Mouse (Mus musculus) splenic B cell, adult 2 months (primary cell): ENCODE measurements around the gene Apobec3.
A peak's percentile ranks its signal among the peaks of the same experiment; 100 is the strongest.
"Not testable (repeated sequence)": the region's sequence is repeated elsewhere in the genome, so short reads cannot be mapped to it uniquely, and the experiment has no call there.

Source experiments
- DNase-seq: peaks from one replicate; pipeline ENCODE4 v3.0.0-alpha.2; 2011; ENCODE audit warnings: low read depth, low spot score
- H3K27me3 ChIP-seq: 2 replicates; pipeline ENCODE4 v1.6.1; 2012; ENCODE audit warnings: mild to moderate bottlenecking, low read length, moderate library complexity, mixed read lengths; ENCODE audit not compliant: control insufficient read depth, poor library complexity, insufficient read depth, severe bottlenecking
- H3K36me3 ChIP-seq: 2 replicates; pipeline ENCODE4 v1.6.1; 2012; ENCODE audit warnings: mild to moderate bottlenecking, low read length, moderate library complexity, mixed read lengths; ENCODE audit not compliant: control insufficient read depth, poor library complexity, insufficient read depth, severe bottlenecking

Gene Apobec3

DNA sequence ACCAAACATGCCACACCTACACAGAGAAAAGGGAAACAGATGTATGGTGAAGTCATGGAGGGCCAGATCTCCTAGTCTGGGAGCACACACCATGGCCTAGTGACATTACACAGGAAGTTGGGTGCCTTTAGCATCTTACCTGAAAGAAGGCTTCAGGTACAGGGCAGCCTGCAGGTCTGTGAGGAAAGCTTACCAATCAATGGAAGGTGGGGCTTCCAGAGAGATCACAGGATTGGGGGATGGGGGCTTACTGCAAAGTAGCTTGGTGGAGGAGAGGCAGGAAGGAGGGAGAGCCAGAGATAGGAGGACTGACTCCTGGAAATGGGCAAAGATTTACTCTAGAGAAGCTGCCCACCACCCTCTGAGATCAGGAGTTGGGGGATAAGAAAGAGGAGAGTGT, 12.5 kb downstream of the Apobec3 start:
- no peak for DNase-seq
- H3K36me3 ChIP-seq = peaks cover 51% of the 10 kb centered on the region
- H3K27me3 ChIP-seq = no peaks in the 10 kb centered on the region

DNA sequence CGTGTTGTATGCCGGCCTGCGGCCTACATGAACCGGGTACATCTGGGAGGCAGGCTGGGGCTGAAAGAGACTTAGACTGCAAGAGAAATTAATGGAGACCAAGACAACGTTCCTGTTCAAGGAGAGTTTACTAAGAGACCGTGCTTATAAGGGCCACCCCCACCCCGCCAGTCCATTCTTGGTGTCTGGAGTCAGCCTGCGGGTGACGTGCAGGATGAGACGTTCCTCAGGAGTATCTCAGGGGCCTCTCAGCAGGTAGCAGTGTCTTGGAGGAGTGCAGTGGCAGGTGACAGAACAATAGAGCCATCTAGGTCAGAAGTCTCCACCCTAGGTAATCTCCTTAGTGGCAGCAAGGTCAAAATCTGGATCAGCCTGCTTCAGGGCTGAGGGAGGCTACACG, 13.2 kb downstream of the Apobec3 start:
- peaks cover 45% of the 10 kb centered on the region for H3K36me3 ChIP-seq
- not testable (repeated sequence) for H3K27me3 ChIP-seq, DNase-seq

DNA sequence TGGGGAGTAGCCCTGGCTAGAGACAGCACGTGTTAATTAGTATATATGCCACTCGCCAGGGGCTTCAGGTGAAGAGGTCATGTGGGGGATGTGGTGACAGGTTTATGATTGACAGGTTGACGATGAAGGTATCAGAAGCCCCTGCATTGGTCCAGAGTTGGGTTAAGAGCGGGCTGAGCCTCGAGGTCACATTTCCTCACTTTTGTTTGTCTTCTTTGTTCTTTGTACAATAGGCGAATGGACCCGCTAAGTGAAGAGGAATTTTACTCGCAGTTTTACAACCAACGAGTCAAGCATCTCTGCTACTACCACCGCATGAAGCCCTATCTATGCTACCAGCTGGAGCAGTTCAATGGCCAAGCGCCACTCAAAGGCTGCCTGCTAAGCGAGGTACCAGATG, 13.8 kb downstream of the Apobec3 start:
- H3K36me3 ChIP-seq = peaks cover 45% of the 10 kb centered on the region
- DNase-seq = no peak
- H3K27me3 ChIP-seq = no peaks in the 10 kb centered on the region

DNA sequence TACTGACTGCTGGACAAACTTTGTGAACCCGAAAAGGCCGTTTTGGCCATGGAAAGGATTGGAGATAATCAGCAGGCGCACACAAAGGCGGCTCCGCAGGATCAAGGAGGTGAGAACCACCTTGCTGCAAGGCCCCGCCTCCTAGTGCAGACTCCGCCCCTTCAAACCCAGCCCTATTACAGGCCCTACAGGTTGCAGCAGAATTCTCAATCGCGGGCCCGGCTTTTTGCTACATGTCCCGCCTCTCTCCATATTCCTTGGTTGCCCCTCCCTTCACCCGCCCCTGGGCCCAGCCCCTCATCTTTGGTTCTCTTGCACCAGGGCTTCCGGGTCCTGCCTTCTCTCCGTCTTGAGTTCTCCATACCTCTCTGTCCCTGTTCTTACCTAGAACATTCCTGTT, 15.4 kb downstream of the Apobec3 start:
- no peak for DNase-seq
- Histone ChIP-seq H3K36me3 (peaks cover 43% of the 10 kb centered on the region), H3K27me3 (no peaks in the 10 kb centered on the region)

DNA sequence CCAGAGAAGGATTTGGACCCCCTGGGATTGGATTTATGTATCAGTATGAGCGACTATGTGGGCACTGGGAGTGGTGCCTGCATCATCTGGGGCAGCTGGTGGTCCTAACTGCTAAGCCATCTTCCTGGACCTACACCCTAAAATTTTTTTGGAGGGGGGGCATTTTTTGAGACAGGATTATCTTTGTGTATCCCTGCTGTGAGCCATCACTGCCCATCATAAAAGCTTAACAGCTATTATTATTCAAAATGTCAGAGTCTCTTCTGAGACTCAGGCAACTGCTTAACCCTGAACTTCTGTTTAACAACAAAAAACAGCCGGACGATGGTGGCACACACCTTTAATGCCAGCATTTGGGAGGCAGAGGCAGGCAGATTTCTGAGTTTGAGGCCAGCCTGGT, 17.5 kb downstream of the Apobec3 start:
- DNase-seq, H3K27me3 ChIP-seq: not testable (repeated sequence)
- peaks cover 28% of the 10 kb centered on the region for H3K36me3 ChIP-seq

DNA sequence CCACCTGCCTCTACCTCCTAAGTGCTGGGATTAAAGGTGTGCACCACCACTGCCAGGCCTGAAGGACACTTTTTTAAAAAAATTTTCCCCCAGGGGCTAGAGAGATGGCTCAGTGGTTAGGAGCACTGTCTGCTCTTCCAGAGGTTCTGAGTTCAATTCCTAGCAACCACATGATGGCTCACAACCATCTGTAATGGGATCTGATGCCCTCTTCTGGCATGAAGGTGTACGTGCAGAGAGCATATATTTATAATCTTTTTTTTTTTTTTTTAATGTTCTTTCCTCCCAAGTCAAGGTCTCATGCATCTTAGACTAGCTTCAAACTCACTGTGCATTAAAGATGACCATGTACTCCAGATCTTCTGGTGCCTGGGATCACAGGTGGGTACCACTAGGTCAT, 19.4 kb downstream of the Apobec3 start:
- H3K36me3 ChIP-seq = peaks cover 24% of the 10 kb centered on the region
- not testable (repeated sequence) for H3K27me3 ChIP-seq, DNase-seq

DNA sequence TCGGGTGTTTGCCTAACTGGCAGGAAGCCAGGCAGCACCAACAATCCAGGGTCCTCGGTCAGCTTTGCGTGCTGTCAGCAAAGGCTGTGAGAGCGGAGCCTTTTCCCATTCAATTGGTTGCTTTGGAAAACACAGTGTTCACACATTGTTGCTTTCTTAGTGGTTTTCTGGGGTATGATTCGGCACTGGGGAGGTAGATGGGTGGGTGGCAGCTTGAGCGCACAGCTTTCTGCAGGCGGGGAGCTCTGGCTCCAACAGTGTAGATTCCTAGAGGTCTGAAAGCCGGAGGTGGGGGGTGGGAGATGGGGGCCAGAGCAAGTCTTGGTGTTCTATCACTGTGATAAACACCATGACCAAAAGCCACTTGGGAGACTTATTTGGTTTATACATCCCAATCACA, 19.9 kb downstream of the Apobec3 start:
- peaks cover 19% of the 10 kb centered on the region for H3K36me3 ChIP-seq
- DNase-seq = no peak
- H3K27me3 ChIP-seq = no peaks in the 10 kb centered on the region

DNA sequence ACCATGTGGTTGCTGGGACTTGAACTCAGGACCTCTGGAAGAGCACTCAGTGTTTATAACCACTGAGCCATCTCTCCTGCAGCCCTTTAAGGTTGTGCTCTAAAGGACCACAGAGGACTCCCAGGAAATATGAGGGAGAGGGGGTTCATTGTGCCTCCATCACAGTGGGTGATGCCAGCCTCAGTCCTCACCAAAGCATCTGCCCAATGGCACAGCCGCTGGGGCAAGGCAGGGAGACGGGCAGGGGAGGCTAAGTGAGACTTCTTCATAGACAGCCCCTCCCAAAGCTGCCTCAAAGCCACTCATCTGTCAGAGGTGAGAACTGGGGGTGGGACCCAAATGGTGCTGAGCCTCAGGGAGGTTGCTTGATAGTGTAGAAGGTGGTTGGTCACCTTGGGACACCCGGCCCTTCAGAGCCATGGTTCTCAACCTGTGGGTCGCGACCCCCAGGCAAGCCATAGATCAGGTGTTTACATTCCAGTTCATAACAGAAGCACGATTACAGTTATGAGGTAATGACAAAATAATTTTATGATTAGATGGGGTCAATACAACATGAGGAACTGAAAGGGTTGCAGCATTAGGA, 22.4 kb downstream of the Apobec3 start:
- peaks cover 14% of the 10 kb centered on the region for H3K36me3 ChIP-seq
- H3K27me3 ChIP-seq = no peaks in the 10 kb centered on the region
- no peak for DNase-seq

DNA sequence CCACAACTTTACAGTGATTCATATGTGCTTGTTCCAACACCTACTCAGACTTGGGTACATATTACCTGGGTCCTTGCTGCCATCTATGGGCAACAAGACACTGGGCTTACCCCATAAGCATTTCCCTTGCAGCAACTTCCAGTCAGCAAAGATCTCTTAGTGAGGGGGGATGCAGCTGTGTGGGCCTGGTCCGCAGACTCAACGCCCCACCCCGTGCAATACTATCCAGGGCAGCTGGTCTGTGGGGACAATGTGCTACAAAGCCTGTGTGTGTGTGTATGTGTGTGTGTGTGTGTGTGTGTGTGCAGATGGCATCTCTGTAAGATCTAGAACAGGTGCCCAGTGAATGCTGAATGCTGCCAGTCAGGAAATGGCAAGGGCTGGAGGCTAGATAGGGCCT, 22.9 kb downstream of the Apobec3 start:
- H3K36me3 ChIP-seq = peaks cover 14% of the 10 kb centered on the region
- no peaks in the 10 kb centered on the region for H3K27me3 ChIP-seq
- peak; percentile 75 for DNase-seq

DNA sequence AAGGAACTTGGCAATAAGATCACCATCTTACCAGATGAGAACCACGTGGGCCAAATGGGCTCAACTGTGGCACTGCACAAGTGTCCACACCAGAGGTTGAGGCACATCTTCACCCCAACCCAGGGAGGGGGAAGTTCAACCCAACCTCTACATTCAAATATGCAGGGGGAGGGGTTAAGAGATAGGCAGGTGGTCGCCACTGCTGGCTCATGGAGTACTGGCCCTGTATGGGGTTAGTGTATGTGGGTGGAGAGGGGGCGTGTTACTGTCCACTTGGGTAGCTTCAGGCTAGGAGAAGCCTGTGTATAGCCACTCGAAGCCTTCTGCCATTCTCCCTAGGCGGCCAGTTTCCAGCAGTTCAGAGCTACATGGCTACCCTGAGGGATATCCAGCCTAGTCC, 24.7 kb downstream of the Apobec3 start:
- DNase-seq = no peak
- H3K27me3 ChIP-seq = no peaks in the 10 kb centered on the region
- peaks cover 14% of the 10 kb centered on the region for H3K36me3 ChIP-seq

DNA sequence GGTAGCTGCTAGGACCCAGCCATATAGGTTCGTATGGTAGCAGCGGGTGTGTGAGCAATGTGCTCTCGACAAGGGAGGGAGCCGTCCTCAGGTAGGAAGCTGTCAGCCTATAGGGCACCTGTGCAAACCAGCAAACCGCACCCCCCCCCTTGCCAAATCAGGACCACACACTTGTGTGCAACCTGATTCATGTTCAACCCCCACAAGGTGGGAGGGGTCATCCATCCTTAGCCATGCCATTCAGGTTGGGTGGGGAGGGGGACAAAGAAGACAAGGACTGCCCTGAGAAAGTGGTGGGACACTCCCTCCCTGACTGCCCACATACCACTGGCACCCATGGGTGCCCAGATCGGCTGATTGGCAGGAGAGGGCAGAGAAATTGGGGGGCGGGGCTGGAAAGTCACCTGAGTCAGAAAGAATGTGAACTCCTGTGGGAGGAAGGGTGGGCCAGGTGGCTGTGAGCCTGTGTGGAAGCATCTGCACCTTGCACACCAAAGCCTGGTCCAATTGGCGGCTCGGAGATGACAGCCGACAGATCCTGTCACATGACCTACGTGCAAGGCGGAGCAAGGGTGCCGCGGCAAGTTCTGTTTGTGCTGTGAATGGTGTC, 25.8 kb downstream of the Apobec3 start:
- Histone ChIP-seq H3K36me3 (peaks cover 18% of the 10 kb centered on the region), H3K27me3 (no peaks in the 10 kb centered on the region)
- no peak for DNase-seq

DNA sequence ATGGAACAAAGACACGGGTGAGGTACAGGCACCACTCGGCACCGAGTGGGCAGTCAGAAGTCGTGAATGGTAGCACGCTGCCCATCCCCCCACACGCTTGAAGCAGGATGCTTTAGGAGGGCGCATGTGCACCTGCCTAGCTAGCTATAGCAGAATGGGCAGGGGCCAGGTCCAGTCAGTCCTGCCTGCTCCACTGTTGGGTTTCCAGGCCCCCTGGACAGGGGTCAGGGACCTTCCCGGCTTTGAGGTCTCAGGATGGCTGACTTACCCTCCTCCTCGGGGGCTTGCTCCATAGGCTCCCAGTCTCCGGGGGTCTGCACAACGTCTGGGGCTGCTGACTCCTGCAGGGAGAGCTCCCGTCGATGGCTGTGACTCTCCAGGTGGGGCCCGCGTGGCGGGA, 27.0 kb downstream of the Apobec3 start:
- Histone ChIP-seq H3K27me3 (no peaks in the 10 kb centered on the region), H3K36me3 (peaks cover 23% of the 10 kb centered on the region)
- DNase-seq = no peak

DNA sequence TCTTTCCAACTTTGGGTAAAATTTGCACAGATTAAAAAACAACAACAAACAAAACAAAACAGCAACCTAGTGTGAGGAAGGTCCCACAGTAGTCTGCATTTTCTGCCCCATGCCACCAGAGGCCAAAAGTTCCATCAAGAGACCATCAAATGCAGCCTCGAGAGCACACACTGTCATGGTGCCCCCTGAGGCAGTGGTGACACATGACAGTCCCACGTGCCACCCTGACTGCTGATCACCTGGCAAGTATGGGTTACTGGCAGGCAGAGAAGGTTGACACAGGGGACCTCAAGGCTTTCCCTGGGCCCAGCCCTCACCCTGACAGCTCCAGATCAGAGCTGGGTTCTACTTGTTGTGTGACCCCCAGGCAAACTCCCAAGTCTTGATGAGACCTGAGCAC, 28.3 kb downstream of the Apobec3 start:
- Histone ChIP-seq H3K36me3 (peaks cover 24% of the 10 kb centered on the region), H3K27me3 (no peaks in the 10 kb centered on the region)
- DNase-seq = peak; percentile 62

DNA sequence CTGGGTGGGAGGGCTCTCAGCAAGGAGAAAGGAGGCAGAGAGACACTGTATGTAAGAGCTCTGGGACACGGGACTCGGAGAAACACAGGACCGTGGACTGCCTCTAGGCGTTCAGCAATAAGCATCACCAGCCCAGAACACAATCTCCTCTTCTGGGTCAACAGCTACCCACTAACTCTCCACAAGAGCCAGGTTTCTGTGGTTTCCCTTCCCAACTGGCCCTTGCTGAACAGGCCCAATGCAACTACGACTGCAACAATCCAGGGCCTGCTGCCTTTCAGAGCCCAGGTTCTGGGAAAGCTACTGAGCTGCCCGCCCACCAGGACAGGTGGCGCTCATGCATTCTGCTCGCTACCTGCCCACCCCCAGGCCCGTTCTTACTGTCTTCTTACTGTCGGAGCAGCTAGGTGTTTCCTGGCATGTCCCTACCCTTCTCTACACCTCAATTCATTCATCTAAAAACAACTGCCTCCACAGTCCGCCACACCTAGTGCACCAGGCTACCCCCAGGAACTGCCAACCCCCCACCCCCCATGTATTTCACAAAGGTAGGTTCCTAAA, 35.5 kb downstream of the Apobec3 start:
- Histone ChIP-seq H3K36me3 (peaks cover 23% of the 10 kb centered on the region), H3K27me3 (no peaks in the 10 kb centered on the region)
- DNase-seq = no peak

DNA sequence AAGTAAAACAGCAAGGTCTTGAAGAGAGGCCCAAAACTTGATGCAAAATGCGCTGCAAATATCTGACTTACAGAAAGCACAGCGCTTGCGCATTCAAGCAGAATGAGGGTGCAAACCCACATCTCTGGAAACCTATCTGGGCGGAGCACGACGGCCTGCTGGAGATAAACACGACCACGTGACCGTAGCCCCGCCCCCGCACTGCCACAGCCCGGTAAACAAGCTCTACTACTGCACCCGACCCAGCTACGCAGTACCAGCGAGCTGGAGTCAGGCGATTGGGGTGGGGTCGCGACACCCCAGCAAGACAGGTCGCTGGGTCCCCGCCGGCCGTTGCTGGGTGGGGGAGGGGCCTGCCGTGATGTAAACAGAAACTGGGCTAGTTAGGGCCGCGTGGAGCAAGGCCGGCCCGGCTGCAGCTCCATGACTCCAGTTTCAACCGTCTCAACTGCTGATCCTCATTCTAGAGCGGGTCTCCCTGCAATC, 36.2 kb downstream of the Apobec3 start:
- H3K27me3 ChIP-seq = no peaks in the 10 kb centered on the region
- DNase-seq = peak; percentile 96
- peaks cover 15% of the 10 kb centered on the region for H3K36me3 ChIP-seq
